Mouse (Mus musculus) megakaryocyte, embryonic 14.5 days (primary cell): ENCODE measurements around the gene Gen1. TPM values are rescaled to one million over a fixed set of nuclear protein-coding genes. Genes with fewer than 3 reads are reported as not detected.

Experiments used
- H3K27me3 ChIP-seq: replicated peaks from 2 replicates; pipeline ENCODE3; 2012; ENCODE audit warnings: inconsistent platforms
- H3K36me3 ChIP-seq: replicated peaks from 2 replicates; pipeline ENCODE3; 2012; ENCODE audit warnings: low read length, inconsistent platforms, mixed read lengths
- H3K4me1 ChIP-seq: 2 replicates; pipeline ENCODE4 v1.6.1; 2012; ENCODE audit warnings: inconsistent platforms
- H3K4me3 ChIP-seq: replicated peaks from 2 replicates; pipeline ENCODE3; 2012; ENCODE audit warnings: moderate library complexity, mild to moderate bottlenecking, inconsistent platforms
- H3K9me3 ChIP-seq: 2 replicates; pipeline ENCODE4 v1.6.1; 2012; ENCODE audit warnings: inconsistent platforms
- FLI1 ChIP-seq: IDR thresholded peaks from 2 replicates; pipeline ENCODE4 v1.6.1; 2012; ENCODE audit warnings: low read length, inconsistent platforms, mixed read lengths
- GATA1 ChIP-seq: IDR thresholded peaks from 3 replicates; pipeline ENCODE4 v1.6.1; 2012; ENCODE audit warnings: mixed read lengths, low read length, inconsistent platforms, borderline replicate concordance
- polyA plus RNA-seq: library from polyadenylated mRNA; stranded (reverse); fragments of >175 nt; gene quantifications from 2 replicates; pipeline ENCODE4 v1.2.3, GENCODE M21; 2012; ENCODE audit warnings: low replicate concordance; ENCODE audit not compliant: insufficient read depth

Gene Gen1
- polyA plus RNA-seq, 1 experiment, result 0.12 TPM

- TF ChIP-seq FLI1 (no peak), GATA1 (no peak)
- no peak overlapping the region for H3K4me3 ChIP-seq
- no peaks in the 10 kb centered on the region for H3K36me3 ChIP-seq
- no peaks in the 10 kb centered on the region for H3K9me3 ChIP-seq
- peaks cover 14% of the 10 kb centered on the region for H3K4me1 ChIP-seq
- H3K27me3 ChIP-seq, result peaks cover 3% of the 10 kb centered on the region
Measured at GRCm38 (mm10) chr12:11226123-11226522, 39.5 kb downstream of the Gen1 start.

GRCm38 (mm10) chr12:11224722-11225121 is 40.9 kb downstream of the Gen1 start:
- Histone ChIP-seq H3K27me3 (peaks cover 3% of the 10 kb centered on the region), H3K36me3 (no peaks in the 10 kb centered on the region), H3K4me3 (no peak overlapping the region), H3K4me1 (peaks cover 5% of the 10 kb centered on the region; the same call in 1 of the 2 replicates), H3K9me3 (no peaks in the 10 kb centered on the region)
- no peak for TF ChIP-seq GATA1
- no peak for TF ChIP-seq FLI1

- Histone ChIP-seq H3K4me1 (peaks cover 5% of the 10 kb centered on the region; the same call in 1 of the 2 replicates), H3K27me3 (peaks cover 3% of the 10 kb centered on the region), H3K4me3 (no peak overlapping the region), H3K36me3 (no peaks in the 10 kb centered on the region), H3K9me3 (no peaks in the 10 kb centered on the region)
- TF ChIP-seq FLI1, result no peak
Measured at GRCm38 (mm10) chr12:11223090-11223489, 42.5 kb downstream of the Gen1 start.

- peaks cover 3% of the 10 kb centered on the region for H3K27me3 ChIP-seq
- TF ChIP-seq GATA1, result no peak
Measured at GRCm38 (mm10) chr12:11222566-11222965, 43.0 kb downstream of the Gen1 start.

GRCm38 (mm10) chr12:11221524-11222330 is 43.9 kb downstream of the Gen1 start:
- Histone ChIP-seq H3K36me3 (no peaks in the 10 kb centered on the region), H3K4me3 (no peak overlapping the region), H3K4me1 (peaks cover 5% of the 10 kb centered on the region; the same call in 1 of the 2 replicates), H3K9me3 (no peaks in the 10 kb centered on the region), H3K27me3 (peaks cover 3% of the 10 kb centered on the region)
- no peak for TF ChIP-seq GATA1
- TF ChIP-seq FLI1, result no peak

More at GRCm38 (mm10) chr12:11222566-11222965, 43.0 kb downstream of the Gen1 start:
- no peak overlapping the region for H3K4me3 ChIP-seq
- no peaks in the 10 kb centered on the region for H3K36me3 ChIP-seq
- no peaks in the 10 kb centered on the region for H3K9me3 ChIP-seq
- H3K4me1 ChIP-seq, result peaks cover 5% of the 10 kb centered on the region; the same call in 1 of the 2 replicates

- no peaks in the 10 kb centered on the region for H3K9me3 ChIP-seq
- no peaks in the 10 kb centered on the region for H3K27me3 ChIP-seq
- no peaks in the 10 kb centered on the region for H3K36me3 ChIP-seq
- H3K4me1 ChIP-seq, result peaks cover 5% of the 10 kb centered on the region; the same call in 1 of the 2 replicates
- TF ChIP-seq FLI1, result no peak
- no peak for TF ChIP-seq GATA1
- no peak overlapping the region for H3K4me3 ChIP-seq
Measured at GRCm38 (mm10) chr12:11217726-11218250, 47.8 kb downstream of the Gen1 start.

GRCm38 (mm10) chr12:11216454-11216853 is 49.1 kb downstream of the Gen1 start:
- H3K4me1 ChIP-seq, result no peaks in the 10 kb centered on the region
- TF ChIP-seq GATA1, result no peak
- TF ChIP-seq FLI1, result no peak
- H3K9me3 ChIP-seq, result no peaks in the 10 kb centered on the region
- no peaks in the 10 kb centered on the region for H3K27me3 ChIP-seq
- H3K36me3 ChIP-seq, result no peaks in the 10 kb centered on the region
- H3K4me3 ChIP-seq, result no peak overlapping the region

GRCm38 (mm10) chr12:11215555-11215954 is 50.0 kb downstream of the Gen1 start:
- TF ChIP-seq GATA1, result no peak
- no peak for TF ChIP-seq FLI1

GRCm38 (mm10) chr12:11214776-11215175 is 50.8 kb downstream of the Gen1 start:
- Histone ChIP-seq H3K9me3 (no peaks in the 10 kb centered on the region), H3K27me3 (no peaks in the 10 kb centered on the region), H3K36me3 (no peaks in the 10 kb centered on the region), H3K4me3 (no peak overlapping the region), H3K4me1 (no peaks in the 10 kb centered on the region)
- TF ChIP-seq FLI1 (no peak), GATA1 (no peak)

More at GRCm38 (mm10) chr12:11215555-11215954, 50.0 kb downstream of the Gen1 start:
- no peak overlapping the region for H3K4me3 ChIP-seq
- no peaks in the 10 kb centered on the region for H3K27me3 ChIP-seq
- H3K4me1 ChIP-seq, result no peaks in the 10 kb centered on the region
- H3K9me3 ChIP-seq, result no peaks in the 10 kb centered on the region
- H3K36me3 ChIP-seq, result no peaks in the 10 kb centered on the region

GRCm38 (mm10) chr12:11212881-11213280 is 52.7 kb downstream of the Gen1 start:
- Histone ChIP-seq H3K36me3 (no peaks in the 10 kb centered on the region), H3K4me1 (no peaks in the 10 kb centered on the region), H3K27me3 (peaks cover 12% of the 10 kb centered on the region), H3K9me3 (no peaks in the 10 kb centered on the region), H3K4me3 (no peak overlapping the region)
- TF ChIP-seq FLI1 (no peak), GATA1 (no peak)
